Mouse (Mus musculus): ENCODE results near the gene Poldip3.
"Not testable (repeated sequence)": the region's sequence is repeated elsewhere in the genome, so short reads cannot be mapped to it uniquely, and the experiment has no call there.

Poldip3 gene

DNA sequence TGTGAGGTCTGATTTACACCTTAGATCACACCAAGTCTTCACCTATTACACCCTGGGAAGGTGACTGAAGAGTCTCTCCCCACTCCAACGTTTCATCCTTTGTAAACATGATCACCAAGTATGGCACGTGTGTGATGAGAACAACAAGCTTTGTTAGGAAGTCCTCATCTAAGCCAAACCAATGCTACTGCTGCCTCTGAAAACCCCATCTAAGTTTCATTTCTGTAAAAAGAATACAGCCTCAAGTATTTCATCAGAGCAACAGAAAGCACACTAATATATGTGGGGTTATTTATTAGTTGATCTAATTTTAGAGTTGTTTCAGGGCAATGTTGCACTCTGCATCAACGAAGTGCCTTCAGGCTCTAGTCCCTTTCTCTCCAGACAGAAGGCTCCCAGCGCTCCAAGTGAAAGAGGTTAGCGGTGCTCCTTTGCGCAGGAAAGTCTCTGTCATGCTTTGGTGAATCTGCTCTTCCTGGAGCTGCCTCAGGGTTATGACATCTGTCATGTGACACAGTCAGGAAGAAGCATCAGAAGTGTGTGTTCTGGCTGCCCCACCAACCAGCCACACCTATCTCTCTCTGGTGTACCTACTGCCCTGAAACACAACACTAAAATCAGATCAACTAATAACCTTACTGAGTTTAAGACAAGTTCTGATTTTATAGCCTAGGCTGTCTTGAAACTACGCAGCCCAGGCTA lies 19.5 kb downstream of the Poldip3 start:
- no peak for DNase-seq (ENCODE audit: low read depth, low spot score)

DNA sequence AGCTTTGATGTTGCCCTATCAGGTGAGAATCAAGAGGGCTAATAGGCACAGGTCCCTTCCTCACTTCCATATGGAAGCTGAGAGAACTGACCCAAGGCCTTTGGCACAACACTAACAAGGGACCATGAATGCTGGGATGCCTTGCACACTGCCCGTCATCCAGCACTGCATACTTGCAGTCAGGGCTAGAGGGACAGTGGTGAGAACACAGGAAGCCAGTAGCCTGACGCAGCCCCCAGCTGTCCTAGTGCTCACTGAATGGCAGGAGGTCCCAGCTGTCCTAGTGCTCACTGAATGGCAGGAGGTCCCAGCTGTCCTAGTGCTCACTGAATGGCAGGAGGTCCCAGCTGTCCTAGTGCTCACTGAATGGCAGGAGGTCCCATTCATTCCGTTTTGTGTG lies 22.1 kb downstream of the Poldip3 start:
- not testable (repeated sequence) for DNase-seq (ENCODE audit: low read depth, low spot score)

DNA sequence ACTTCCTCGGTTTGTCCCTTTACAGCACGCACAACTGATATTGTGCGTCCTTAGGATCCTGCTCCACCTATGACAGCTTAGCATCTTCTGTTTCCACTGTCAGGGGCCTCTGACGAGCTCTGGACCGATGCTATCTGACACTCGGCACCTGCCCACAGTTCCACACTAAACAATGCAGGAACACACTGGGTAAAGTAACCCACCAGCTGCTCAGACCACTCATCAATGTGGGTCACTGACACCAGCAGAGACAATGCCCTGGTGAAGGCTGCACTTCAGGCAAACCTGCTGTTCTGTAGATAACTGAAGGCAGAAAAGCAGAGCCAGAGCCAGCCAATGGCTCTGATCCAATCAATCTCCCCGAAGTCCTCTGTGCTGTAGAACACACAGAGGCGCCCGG lies 22.6 kb downstream of the Poldip3 start:
- no peak for DNase-seq (ENCODE audit: low read depth, low spot score)

DNA sequence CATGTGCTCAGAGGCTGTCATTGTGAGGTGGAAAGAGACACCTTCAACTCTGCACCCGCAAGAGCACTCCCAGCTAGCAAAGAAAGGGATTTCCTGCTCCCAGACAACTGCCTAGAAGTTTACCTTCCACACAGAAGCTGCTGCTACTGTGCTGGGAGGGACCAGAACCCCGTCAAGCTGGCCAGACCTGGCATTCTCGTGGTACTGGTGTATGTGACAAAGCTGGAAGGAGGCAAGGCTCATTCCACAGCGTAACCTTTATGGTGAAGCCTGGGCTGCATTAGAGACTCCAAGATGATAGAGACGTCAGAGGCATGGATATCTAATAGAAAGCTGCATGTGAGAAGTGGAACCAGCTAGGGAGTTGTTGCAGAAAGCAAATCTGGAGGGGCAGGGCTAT lies 24.6 kb downstream of the Poldip3 start:
- no peak for DNase-seq (ENCODE audit: low read depth, low spot score)

DNA sequence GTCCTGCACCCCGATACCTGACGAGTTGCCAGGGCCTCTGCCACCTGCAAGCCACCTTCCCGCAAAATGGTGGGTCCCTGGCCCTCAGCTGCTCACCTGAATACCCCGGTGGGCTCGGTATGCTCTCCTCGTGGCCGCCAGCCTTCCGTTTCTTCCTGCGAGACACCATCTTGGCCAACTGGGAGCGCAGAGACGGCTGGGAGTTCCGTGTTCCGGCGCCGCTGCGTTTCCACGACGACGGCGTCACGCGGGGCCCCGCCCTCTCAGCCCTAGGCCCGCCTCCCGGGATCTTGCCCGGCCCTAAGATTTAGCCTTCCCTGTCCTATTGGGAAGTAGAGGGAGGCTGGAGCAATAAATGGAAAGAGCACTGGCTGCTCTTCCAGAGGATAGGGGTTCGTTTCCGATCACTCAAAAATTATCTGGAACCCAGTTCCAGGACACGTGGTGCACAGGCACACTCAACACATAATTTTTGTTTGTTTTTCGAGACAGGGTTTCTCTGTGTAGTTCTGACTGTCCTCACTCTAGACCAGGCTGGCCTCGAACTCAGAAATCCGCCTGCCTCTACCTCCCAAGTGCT lies 26.5 kb downstream of the Poldip3 start, which contains the start of gene Rrp7a:
TSS of gene Rrp7a (minus strand) at position 236 of the 580 bp plus-strand sequence.
- peak; percentile 78 for DNase-seq (ENCODE audit: low read depth, low spot score)

DNA sequence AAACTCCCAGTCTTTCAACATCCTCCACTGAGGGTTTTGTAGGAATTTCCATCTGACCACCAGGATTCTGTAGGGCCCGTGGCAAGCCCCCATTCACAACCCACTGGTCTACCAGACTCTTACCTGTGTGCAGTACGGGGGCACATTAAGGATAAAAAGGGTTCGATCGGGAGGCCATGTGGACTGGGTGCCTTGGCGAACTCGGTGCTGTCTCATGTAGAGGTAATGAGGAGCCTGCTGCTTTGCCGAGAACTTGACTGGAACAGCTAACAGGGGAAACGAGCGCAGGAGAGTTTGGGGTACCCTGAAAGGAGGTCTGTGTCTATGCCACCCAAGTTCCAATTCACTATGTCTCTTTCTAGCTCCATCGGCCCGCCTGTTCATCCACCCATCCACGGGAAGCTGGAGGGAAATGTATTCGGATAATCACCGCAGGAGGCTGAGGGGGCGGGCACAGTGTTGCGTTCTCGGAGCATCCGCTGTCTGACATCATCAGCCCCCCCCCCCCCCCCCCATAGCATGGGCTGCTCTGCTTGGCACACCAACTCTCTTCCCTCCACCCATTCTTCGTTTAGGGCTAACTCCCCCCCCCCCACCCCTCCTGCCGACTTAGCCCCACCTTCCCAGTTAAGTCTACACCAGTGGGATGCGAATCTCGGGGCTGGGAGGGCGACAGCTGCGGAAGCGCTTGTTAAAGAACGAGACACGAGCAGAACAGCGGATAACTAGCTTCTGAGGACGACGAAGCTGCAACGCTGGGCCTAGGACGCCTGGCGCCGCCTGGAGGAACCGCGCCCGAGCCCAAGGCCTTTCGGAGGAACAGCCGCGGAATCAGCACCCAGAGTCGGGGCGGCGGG lies 27.2 kb downstream of the Poldip3 start:
- peak; percentile 43 for DNase-seq (ENCODE audit: low read depth, low spot score)

DNA sequence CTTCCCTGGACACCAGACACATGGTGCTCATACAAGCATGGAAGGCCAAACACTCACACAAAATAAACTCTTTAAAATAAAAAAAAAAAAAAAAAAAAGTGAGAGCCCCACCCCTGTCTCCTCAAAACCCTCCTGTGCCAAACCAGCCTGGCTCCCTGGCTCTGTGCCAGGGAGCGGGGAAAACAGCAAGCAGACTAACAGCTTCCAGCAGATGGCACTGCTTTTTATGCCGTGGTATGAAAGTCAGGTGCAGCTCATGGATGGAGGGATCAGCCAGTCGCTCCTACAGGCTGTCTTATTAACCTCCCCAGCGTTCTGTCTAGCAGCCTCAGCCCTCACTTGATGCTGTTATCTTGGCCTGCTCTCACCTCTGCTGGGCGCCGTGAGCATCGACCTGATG lies 30.8 kb downstream of the Poldip3 start:
- DNase-seq (ENCODE audit: low read depth, low spot score): peak; percentile 63

DNA sequence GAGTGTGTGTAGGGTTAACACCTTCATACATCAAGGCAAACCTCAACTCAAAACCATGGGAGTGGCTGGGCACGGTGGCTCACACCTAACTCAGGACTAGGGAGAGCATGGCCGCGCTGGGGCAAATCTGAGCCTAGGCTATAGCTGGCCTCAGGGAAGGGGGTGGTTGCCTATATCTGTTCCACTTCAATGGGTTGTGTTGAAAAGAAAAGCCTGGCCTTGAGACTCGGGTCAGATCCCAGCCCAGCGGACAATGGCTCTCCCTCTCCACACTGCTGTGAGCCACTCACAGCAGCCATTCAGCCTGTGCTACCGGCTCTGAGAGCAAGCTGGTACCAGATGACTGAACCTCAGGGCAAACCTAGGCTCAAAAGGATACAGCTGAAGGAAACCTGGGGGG lies 34.1 kb downstream of the Poldip3 start:
- DNase-seq (ENCODE audit: low read depth, low spot score): no peak

DNA sequence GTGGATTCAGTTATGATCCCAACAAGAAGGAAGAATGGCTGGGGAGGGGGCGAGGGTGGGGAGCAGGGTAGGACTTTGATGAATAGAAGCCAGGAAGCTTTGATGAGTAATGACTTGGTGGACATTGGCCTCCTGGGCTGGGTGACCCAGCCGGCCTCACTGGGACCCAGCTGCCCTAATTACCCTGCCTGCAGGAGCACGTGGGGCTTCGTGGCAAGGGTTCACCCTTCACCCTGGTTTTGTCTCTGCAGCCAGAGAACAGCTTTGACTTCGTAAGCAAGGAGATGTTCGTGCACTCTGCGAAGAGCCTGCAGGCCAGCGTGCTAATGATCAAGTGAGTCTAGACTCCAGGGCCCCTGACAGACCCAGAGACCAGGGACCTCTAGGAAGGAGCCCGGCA lies 35.1 kb downstream of the Poldip3 start:
- no peak for DNase-seq (ENCODE audit: low read depth, low spot score)

DNA sequence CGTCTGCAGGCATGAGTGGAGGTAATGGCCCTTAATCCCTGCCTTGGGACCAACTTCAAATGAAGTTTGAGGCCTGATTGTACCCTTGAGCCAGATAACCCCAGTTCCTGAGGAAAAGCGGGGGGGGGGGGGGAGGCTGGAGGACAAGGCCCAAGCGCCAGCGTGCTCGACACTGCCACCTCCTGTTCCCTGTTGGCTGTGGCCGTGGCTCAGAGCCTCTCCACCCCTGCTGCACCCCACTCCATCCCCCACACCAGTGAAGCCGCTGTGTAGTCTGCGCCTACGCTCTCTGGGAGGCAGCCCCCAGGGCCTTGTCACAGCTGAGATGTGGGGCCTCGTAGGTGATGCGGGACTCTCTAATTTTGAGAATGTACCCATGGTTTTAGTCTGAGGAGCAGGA lies 36.3 kb downstream of the Poldip3 start:
- no peak for DNase-seq (ENCODE audit: low read depth, low spot score)

DNA sequence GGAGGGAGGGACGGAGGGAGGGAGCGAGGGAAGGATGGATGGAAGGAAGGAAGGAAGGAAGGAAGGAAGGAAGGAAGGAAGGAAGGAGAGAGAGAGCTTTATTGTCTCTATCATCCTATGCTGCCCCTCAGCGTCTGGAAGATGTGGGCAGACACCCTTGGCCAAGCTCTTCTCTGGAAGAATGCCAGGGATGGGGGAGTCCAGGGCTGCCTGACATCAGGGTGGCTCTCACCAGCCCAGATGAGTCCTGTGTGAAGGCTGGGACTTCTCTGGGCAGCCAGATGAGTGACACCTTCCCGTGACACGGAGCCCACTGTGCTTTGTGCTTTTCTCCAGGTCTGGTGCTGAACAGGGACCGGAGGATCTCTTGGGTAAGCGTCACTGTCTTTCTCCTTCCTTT lies 37.3 kb downstream of the Poldip3 start:
- no peak for DNase-seq (ENCODE audit: low read depth, low spot score)

DNA sequence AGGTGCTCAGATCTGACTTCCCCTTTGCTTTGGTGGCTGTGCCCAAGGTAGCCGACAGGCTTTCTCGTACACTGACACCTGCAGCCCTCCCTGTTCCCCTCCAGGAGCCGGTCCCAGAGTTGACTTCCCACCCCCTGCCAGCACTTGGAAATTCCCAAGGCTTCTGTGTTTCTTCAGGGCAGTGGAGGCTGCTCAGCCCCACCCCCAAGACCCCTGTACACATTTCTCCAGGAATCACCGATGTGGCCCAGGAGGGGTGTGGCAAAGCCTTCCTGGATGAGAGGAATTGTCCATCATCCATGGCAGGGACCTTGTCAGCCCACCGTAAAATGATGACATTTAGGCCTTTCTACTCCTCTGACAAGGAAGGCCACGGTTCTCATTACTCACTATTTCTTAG lies 37.9 kb downstream of the Poldip3 start:
- no peak for DNase-seq (ENCODE audit: low read depth, low spot score)

DNA sequence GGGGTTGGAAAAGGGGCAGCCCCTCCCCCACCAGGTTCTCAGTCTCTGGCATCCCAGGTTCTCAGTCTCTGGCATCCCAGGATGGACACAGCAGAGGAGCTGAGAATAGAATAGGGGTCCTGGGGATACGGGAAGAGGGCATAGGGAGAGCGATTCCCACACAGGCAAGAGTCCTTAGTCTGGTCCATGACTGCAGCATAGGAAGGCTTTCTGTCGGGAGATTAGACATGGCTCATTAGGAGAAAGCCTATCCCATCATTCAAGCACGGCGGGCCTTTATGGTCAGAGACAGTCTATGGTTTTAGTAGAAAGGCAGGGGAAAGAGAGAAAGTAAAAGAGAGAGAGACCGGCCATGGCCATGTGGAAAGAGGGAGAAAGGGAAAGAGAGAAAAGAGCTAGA lies 41.4 kb downstream of the Poldip3 start:
- DNase-seq (ENCODE audit: low read depth, low spot score): no peak

DNA sequence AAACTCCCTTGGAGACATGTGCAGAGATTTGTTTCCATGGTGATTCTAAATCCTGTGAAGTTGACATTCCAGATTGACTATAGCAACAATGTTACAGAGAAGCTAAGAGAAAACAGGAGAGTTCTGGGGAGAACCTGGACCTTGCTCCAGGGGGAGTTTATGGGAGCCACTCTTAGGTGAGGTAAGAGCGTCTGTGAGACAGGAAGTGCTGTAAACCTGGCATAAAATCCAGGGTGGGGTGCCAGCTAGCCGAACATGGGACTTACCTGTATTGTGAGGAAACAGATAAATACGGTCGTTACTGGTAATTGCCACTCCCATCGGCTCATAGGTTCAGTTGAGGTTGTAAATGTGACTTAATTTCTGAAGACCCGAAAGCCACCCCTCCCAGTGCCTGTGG lies 42.8 kb downstream of the Poldip3 start:
- DNase-seq (ENCODE audit: low read depth, low spot score): no peak

DNA sequence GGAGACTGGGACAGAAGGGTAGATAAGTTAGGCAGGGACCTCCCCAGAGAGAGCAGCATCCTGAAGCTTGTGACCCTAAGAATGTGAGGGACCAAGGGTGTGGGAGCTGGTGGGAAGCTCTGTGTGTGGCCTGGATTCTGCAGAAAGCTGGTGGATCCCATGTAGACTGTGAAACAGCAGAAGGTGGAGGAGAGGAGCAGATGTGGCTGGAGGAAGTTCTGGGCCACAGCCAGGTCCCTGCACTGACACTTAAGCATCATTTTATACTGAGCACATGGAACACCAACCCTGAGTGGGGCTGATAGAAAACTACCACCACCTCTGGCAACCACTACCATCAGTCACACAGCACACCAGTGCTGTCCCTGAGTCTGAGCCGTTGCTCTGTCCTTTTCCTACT lies 46.1 kb downstream of the Poldip3 start:
- DNase-seq (ENCODE audit: low read depth, low spot score): peak; percentile 29

DNA sequence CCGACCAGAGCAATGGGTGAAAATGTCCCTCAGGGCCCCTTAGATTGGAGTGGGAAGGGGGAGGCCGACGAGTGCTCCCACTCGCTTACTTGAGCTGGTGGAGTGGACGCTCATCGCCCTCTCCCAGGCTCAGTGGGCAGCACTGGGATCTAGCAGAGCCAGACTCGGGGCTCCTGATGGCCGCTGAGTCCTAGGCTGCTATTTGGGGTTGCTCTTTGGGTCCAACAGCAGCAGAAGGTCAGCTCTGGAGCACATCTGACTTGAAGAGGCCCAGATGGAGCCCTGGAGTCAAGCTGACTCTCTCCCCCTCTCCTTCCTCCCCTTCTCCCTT lies 48.9 kb downstream of the Poldip3 start:
- DNase-seq (ENCODE audit: low read depth, low spot score): no peak

DNA sequence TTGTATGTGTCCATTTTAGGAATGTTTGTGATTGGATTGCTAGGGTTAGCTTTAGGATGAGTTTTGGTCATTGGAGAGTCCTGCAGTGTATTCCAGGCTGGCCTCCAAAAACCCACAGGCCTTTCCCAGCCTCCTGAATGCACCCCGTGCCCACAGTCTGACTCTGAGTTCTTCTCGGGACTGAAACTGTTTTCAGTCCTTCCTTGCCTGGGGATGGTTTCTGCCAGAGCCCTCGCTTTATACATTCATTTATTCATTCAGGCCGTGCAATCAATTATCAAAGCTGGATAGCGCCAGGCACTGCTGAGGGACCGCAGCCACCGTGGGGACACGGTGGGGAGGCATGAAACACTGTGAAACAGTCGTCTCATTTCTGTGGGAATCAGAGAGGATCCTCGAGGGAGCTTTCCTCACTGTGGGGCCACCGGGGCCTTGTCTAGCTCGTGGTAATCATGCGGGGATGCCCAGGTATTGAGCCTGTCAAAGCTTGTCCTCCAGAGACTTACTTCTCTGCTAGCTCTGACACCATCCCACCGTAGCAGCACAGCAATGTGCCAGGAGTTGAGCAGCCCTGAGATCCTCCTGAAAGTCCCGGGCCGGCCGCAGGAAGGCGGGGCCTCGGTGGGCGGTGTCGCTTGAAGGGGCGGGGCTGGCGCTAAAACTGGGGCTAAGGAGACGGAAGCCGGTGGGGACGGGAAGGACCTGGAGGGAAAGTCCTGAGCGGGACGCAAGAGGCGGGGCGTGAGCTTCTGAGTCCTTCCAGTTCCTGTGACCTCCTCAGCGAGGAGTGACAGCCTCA lies 49.5 kb downstream of the Poldip3 start:
- no peak for DNase-seq (ENCODE audit: low read depth, low spot score)

DNA sequence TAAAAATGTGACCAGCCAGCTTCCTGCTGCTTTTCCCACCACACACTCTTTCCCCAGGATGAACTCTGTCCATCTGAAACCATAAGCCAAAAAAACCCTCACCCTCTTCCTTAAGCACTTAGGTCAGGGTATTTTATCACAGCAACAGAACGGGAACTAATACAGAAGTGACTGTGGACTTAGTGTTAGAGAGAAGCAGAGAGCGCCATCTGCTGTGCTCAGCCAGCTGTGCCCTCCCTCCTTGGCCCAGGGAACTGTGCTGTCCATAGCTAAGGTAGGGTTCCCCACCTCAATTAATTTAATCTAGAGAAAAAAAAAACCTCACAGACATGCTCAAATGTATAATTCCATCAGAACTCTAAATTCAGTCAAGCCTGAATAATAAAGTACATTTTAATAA lies 53.2 kb downstream of the Poldip3 start:
- DNase-seq (ENCODE audit: low read depth, low spot score): no peak

DNA sequence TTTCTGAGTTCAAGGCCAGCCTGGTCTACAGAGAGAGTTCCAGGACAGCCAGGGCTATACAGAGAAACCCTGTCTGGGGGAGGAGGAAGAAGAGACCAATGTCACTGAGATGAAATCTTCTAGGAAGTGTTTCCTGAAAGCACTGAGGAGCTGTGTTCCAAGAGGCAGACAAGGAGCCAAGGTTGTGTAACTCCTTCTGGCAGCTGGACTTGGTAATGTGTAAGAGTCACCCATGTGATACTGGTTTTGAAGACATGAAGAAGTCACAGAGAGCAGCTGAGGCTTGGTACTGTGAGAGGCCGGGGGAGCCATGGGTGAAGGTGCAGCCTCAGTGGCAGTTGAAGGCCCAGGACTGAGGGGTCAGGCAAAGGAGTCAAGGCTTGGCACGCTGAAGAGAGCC lies 55.5 kb downstream of the Poldip3 start:
- no peak for DNase-seq (ENCODE audit: low read depth, low spot score)

DNA sequence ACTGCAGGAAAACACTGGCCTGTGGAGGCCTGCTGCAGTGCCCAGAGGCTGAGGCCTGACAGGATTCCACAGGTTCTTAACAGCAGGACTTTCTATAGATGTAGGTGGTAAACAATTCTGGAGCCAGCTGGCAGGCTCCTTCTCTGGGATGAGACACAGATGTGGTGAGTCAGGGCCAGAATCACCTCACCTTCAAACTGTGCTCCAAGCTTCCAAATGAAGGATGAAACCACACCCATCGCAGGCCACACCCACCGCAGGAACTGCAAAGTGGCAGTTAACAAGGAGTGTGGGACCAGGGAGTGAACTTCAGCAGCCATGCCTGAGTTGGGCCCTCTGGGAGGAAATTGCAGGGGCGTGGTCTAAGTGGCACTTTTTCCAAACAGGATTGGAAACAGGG lies 58.3 kb downstream of the Poldip3 start:
- DNase-seq (ENCODE audit: low read depth, low spot score): no peak

DNA sequence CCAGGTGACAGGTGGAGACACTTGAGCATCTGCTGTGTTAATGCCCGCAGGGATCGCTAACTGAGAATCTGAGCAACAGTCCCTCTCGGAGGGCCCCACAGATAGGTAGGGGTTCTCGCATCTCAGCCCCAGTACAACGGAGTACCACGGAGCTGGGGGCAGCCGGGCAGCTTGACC lies 59.9 kb downstream of the Poldip3 start, which contains the start of gene Serhl:
TSS of gene Serhl (plus strand) at position 78 of the 177 bp plus-strand sequence.
- DNase-seq (ENCODE audit: low read depth, low spot score): no peak
